Mouse (Mus musculus) cerebellum, adult 9-10 months (tissue): ENCODE results near the gene Clic5.
"Not testable (repeated sequence)": the region's sequence is repeated elsewhere in the genome, so short reads cannot be mapped to it uniquely, and the experiment has no call there.

Source experiments
- DNase-seq: peaks from one replicate; pipeline ENCODE4 v3.0.0; 2022

Clic5 gene

DNA sequence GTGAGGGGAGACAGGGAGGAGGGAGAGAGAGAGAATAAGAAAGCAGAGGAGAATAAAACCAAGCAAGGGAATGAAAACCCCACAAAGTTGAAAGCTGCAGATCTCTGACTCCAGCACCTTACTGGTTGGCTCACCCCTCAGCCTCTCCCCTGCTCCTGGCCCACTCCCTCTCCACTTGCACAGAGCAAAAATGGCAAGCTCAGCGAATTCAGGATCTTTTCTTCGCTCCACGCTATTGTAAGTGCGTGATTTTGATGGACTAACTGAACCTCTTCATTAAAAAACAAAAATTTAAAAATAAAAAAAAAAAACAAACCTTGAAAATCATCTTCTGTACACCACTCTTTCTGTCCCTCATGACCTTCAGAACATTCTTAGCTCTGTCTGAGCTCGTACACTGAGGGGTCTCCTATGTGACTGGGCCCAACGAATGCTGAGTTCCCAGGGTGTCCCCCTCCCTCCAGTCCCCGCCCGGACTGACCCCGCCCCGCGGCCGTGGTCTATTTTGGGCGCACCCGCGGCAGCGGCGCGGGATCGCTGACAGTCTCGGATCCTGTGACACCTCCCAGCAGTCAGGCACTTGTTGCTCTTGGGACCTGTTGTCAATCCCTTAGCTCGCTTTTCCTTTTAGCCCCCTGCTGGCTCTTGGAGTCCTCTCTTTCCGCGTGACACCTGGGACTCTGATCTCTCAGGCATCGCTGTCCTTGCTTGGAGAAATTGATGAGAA lies at the start of gene Clic5:
Clic5 (plus strand) TSS at position 543 of the 727 bp plus-strand sequence.
- peak; percentile 1 for DNase-seq

DNA sequence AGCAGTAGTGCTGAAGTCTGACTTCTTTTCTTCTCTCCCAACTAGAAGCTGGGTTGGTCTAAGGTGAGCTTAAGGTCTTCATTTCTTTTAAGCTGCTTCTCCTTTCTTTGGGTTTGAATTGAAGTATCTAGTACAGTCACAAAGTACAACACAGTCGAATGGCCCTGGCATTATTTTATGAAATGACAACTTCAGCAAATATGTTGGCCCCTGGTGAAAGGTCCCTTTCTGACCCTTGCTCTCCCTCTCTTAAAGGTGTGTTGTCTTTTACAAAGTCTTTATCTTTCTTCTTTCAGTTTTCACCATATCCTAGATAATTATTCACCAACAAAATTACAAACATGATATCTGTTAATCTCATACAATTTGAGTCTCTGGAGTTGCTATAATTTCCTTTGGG lies 42.6 kb upstream of the Clic5 start:
- no peak for DNase-seq

DNA sequence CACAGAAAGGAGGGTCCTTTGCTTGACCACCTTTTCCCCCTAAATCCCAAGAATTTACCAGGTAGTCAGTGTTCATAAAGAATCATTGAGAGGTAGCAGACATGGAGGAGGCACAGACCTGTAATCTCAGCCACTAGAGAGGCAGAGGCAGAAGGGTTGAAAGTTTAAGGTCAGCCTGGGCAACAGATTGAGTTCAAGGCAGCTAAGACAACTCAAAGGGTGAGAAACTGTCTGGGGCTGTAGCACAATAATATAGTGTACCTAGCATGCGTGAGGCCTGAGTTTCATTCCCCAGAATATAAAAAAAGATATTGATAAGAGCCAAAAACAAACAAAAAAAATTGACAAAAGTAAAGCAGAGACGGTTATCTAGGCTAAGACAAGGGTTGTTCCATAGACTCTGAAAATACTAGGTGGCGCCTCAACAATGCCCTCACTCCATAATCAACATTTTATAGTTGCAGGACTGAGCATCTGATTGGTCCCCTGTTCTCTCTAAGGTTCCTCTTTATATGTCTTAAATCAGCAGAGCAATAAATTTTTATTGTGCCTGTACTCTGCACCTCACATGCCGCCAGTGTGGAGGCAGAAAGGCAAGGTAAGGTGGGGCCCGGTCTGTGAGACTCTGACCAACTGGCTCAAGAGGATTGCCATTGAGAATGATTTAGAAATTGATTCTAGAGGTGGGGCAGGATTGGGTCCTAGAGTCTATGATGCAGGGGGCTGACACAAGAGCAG lies 40.1 kb upstream of the Clic5 start:
- DNase-seq, result no peak

DNA sequence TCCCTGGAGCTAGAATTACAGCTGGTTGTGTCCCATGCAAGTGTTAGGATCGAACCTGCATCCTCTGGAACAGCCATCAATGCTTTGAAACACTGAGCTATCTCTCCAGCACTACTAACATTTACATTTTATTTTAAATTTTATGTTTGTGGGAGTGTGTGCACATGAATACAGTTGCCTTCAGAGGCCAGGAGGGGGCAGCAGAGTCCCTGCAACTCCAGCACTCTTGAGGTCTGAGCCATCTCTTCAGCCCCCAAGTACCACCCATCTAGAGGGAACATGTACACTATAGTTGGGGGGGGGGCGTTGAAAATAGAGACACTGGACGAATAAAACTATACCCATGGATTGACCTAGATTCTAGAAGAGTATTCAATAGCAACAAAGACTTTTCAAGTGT lies 37.3 kb upstream of the Clic5 start:
- DNase-seq, result no peak

DNA sequence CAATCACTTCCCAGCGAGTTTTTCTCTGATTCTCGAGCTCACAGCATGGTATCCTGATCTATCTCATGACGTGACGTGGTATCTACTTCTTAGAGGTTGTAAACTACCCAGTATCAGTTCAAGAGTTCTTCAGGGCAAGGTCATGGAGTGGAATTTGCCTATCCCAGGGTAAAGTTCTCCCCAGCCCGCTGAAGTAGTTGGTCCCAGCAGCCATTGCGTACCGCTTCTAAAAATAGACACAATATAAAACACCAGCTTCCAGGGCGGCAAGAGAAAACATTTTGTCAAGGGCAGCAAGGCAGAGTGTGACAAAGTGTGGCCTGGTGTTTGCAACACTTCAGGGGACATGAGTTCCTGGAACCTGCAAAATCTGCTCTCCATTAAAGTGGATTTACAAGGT lies 36.5 kb upstream of the Clic5 start:
- DNase-seq, result no peak

DNA sequence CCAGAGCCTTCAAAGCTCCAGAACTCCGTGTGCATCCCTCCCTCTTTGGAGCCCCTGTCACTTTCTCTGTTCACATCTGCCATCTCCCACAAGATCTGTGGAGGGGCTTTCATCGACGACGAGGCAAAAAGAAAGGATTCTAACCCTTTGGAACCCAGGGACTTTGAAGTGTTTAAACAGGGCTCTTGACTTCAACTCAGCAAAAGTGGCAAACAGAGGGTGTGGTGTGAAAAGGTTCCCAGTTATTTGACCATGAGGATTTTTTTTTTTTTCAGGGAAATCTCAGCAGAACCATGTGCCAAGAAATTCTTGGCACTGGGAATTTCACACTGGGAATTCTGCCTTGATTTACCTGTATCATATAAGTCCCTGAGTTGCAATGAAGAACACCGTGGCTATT lies 34.5 kb upstream of the Clic5 start:
- no peak for DNase-seq

DNA sequence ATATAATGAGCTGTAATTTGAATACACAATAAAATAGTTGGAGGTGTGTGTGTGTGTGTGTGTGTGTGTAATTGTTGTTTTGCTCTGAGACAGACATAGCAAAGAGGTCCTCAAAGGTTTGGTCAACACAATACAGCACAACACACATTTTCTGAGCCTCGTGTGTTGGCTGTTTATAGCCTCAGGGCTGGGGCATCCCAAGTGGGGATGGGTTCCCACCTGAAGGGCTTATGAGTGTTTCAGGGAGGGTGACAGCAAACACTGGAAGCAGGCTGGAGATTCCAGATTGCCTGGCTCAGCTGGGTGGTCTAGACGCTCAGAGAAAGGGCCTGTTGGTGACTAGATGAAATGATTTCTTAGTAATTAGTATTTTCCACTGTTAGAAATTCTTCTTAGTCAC lies 33.2 kb upstream of the Clic5 start:
- no peak for DNase-seq

DNA sequence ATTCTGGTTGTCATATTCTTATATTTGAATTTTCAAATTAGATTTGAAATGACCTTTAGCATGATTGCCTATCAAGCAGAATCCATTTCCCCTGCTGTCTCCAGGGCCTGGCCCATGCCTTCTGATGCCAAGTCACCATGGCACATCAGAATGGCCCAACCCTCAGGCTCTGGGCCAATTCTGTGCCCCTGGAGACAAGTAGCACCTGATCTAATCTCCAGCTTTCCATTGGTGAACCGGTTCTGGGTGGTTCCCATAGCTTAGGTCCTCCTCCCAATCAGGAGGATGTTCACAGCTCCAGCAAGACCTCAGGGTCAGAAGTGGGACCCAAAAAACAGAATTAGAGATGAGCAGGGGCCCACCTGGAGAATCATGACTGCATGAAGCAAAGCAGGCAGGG lies 30.2 kb upstream of the Clic5 start:
- DNase-seq, result no peak

DNA sequence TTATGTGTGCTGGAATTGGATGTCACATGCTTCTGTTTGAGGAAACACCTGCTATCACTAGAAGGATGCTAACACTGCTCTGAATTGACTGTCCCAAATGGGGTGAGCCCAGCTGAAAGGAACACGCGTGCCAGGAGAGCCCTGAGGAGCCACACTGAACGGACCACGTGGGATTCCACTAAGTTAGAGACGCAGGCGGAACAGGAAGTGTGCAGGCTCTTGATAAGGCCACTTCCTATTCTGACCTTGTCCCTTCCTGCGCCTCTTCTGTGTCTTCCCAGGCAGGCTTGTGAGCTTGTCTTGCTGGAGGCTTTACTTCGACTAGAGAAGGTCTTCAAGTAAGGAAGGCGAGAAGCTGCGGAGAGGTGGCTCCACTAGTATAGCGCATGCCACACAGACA lies 27.9 kb upstream of the Clic5 start:
- DNase-seq, result no peak

DNA sequence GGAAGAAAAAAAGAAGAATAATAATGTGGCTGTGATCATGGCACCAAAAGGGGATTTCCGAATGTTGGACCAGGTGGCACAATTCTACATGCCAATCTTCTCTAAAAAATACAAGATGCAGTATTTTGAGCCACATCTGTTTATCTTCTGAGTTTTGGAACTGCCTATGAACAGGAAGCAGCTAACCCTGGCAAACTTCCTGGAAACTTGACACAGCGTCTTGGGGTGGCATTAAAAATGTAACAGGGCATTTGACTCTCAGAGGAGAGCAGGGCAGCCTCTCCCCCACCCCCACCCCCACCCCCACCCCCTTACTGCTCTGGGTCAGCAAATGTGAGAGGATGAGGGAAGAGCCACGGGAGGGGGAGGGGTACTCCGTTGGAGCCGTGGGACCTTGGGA lies 25.9 kb upstream of the Clic5 start:
- DNase-seq, result no peak

DNA sequence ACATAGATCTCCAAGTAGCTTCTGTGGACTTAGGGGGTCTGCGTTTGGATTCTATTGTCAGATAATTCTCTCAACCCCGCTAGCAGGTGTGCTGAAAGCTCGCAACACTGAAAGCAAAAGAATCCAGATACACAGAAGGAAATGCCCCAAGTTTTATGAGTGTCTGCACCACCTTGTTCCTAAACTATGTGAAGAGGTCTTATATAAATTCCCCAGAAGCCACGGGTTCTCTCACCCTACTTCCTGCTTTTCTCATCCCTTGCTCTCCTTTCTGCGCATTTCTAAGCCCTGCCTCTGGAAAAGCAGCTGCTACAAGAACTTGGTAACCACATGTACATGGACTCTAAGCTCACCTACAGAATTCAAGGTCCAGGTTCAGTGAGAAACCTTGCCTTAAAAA lies 25.4 kb upstream of the Clic5 start:
- no peak for DNase-seq

DNA sequence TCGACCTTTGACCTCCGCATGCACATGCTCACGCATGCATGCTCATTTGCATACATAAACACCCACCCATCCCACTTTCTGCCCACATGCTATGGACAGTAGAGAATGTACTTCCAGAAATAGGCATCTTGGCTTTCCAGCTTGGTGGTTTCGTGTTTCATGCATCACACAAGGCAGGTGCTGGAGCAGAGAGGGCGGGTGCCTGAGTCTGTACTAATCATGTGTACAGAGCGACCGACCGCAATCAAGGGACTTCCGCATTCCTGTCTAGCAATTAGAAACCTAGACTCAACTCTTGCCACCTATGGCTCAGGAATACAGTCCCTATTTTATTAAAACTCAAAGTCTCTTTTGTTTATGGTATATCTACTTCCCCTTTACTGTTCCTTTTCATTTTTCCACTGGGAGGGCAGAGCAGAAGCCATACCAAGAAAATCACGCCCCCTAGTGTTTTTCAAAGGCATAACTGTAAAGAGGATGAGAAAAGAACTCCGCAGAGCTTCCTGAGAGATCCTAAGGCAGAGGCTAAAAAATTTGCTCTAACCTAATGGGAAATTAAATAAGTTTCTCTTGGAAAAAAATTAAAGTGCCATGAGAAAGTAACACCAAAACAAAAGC lies 22.5 kb upstream of the Clic5 start:
- DNase-seq, result no peak

DNA sequence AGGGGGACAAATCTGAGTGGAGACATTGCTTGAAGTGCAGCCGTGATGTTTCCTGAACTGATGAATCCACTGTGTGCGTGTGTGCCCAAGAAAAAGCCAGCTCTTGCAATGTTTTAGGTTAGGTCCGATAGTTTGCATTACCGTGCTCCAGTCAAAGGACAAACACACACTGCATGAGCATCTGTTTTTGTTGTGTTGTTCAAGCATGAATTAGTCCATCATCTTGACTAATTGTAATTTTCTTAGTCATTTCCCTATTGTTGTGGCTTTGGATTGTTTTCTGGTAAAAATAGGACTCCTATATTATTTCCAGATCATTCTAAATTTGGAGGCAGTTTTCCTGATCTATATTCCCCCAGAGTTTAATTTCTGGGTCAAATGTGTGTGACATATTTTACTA lies 18.7 kb upstream of the Clic5 start:
- no peak for DNase-seq

DNA sequence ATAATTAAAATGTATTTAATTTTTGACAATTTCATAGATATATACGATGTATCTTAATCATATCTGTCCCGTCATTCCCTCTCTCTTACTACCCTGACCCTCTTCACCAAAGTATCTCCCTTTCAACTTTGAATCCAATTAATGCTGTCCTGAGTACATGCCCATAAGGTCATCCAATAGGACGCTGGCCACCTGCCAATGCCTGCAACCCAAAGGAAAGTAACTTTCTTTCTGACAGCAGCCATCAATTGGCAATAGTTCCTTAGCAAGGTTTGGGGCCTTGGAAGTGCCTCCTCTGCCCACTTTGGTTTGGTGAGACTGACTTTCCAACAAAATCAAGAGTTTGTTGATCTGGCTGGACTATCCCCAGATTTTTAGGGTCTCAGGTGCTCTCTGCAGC lies 18.1 kb upstream of the Clic5 start:
- DNase-seq, result no peak

DNA sequence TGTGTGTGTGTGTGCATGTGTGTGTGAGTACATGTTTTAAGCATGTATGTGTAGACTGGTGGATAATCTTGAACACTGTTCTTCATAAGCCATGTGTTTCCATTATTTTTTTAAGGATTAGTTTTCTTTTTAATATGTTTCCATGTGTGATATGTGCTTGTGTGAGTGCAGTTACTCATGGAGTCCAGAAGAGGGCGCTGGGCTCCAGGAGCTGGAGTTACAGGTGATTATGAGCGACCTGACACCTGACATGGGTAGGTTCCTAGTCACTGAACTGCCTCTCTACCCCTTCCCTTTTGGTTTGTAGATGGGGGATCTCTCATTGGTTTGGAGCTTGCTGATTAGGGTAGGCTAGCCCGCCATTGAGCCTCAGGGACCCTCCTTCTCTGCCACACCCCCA lies 16.5 kb upstream of the Clic5 start:
- DNase-seq, result no peak

DNA sequence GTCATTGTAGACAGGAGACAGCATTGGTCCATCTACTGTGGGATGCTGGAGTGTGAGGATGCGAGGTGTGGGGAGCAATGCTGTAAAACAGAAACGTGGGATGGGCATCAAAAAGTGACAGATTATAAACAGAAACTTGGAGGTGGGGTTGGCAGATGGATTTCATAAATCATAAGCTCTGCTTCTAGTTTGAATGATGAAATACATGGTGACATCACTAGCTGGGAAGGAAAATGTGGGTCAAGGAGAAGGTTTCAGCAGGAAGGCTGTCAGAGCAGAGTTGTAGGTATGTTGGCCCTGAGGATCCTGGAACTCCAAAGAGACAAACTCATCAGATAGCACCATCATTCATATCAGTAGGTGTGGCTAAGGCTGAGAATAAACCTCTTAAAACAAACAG lies 15.0 kb upstream of the Clic5 start:
- DNase-seq, result no peak

DNA sequence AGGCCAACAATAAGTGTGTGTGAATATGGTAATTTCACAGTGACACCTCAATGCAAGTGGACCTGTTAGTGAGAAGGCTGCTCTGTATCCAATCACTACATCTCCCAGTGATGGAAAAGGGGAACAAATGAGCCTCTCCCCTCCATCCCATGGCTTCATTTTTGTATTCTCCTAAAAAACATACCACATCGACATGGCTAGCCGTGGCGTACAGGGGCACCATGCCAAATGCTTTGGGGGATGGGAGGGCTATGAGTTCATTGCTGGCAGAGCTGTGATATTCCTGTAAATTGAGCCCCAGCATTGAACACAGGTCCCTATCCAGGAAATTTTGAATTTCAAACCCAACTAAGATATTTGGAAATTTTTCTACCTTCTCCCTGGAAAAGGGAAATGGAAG lies 11.1 kb upstream of the Clic5 start:
- DNase-seq, result no peak

DNA sequence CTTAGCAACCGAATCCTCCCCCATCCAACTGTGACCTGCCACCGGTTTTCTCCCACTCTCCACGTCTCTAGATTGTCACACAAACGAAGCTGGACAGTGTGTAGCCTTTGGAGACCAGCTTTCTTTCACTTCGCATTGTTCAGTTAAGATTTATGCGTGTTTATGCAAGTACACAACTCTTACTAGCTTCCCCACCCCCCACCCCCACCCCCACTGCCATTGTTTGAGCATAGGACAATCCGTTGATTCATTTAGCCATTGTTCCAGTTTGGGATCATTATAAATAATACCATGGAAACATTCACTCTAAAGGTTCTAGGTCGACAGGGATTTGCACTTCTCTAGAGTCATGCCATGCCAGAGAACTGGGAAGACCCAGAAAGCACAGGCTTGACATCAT lies 7.0 kb upstream of the Clic5 start:
- no peak for DNase-seq

DNA sequence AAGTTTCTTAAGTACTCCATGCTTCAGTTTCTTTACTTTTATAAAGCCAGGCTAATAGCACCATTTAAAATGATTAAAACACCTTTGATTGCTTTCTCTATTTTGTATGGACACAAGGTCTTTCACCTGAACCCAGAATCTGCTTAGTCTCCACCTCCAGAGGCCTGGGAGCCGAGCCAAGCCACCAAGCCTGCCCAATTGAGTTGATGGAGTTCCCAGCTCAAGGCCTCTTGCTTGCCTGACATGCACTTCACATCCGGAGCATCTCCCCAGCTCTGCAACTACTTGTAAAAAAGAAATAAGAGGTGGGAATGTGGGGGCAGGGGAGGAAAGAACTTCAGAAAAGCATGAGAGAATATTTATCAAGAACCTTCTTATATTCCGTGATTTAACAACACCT lies 1.5 kb upstream of the Clic5 start:
- no peak for DNase-seq

DNA sequence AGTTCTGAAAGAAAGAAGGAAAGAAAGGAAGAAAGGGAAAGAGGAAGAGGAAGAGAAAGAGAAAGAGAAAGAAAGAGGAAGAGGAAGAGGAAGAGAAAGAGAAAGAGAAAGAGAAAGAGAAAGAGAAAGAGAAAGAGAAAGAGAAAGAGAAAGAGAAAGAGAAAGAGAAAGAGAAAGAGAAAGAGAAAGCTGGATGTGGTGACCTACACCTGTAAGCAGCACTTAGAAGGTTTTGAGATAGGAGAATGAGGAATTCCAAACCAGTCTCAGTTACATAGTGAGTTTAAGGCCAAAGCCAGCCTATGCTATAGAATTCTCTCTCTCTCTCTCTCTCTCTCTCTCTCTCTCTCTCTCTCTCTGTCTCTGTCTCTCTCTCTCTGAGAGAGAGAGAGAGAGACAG lies 847 bp upstream of the Clic5 start:
- not testable (repeated sequence) for DNase-seq

DNA sequence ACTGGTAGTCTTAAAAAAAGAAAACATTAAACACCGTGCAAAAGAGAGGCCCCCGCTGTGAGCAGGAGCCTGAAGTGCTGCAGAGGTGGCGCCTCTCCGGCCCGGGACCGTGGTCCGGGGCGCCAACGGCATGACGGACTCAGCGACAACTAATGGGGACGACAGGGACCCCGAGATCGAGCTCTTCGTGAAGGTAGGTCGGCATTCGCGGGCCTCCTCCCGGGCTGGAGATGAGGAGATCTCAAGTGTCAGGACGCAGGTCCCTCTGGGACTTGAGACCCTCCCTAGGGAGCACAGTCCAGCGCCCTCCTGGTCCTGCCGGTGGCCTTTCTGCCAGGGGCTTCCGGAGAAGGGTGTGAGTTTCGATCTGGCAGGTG lies 373 bp downstream of the Clic5 start:
- DNase-seq, result no peak

DNA sequence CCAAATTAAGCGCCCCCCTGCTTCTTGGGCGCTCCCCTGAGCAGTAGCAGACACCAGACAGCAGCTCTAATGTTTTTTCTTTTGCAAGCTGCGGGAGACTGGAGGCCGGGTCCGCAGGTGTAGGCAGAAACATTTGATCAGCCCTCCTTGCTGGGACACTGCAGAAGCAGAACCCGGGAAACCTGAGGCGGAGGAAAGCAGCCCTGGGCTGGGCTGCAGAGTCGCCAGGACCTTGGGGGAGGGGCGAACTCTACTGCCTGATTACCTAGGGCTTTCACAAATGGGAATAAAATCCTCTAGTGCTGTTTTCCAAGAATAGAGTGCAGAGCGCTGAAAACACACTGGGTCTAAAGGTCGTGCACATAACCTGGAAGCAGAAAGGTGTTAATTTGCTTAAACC lies 1.3 kb downstream of the Clic5 start:
- DNase-seq, result no peak

DNA sequence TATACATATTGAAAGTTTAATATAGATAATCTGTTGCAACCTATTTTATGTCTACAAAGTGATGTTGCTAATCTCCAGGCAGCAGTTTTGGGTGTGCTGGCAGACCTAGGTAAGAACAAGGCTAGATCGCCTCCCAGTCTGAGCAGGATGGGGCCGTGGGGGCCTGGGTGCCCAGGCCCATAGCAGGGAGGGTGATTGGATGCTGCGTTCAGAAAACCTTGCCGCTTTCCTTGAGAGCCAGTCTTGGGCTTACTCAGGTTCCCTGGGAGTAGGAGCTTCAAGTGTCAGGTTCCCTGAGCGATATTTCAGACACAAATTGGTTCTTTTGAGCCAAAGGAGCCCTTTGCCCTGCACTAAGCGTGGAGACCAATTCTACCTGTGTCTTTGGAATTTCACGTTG lies 1.9 kb downstream of the Clic5 start:
- DNase-seq, result no peak

DNA sequence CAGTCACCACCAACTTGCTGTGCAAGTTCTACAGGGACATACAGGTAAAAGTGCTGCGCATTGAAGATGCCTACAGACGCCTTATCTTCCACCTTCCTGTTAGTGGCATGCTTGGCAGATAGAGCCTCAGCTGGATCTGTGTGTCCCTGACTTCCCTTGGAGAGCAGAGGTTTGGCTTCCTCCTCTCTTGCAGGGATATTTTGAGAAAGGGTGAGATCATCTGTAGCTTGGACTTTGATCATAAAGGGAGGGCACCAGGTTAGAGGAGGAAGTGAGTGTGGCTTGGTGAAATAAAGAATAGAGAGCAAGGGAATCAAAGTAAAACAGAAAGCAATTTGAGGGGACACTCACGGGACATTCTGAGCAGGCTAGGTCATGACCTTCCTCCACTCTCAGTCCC lies 4.6 kb downstream of the Clic5 start:
- no peak for DNase-seq

DNA sequence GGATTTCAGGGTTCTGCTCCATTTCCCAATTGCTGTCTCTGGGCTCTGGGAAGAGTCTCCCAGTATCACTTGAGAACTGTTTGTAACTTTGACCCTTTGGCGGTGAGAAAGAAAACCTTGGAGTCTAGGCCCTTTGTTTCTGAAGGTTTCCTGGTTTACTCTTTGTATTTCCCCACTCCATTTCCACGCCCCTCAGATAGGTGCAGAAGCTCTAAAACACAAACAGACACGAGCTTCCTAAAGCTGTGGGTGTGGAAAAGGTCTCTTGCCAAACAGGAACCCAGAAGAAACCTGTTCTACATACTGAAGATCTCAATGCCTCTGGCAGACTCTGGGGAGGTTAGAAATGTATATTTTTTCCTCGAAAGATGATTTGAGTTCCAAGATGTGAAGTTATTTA lies 10.8 kb downstream of the Clic5 start:
- no peak for DNase-seq
